Mouse (Mus musculus): ENCODE data around the gene Cadm2.

DNA sequence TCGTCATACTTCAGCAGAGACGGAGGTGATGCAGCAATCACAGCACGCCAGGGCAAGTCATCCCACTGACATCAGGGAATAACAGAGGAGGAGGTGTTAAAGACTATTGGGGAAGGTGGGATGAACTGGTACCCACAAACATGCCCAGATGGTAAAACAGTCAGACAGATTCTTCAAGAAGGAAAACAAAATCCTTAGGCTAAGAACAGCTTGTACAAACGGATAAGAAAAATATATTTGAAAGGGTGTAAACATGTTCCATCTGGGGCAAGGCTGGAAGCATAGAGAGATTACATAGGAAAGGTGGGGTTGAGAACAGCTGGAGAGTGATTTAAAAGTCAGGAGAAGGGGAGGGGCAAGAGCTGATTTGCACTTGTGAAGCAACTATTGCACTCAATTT is 619.0 kb downstream of the Cadm2 start:
- TF ChIP-seq POLR2A (IDR thresholded peaks at IDR 0.05; ENCODE audit: borderline replicate concordance, extremely low read depth, low read depth, low read length): no peak
- TF ChIP-seq CTCF (IDR thresholded peaks at IDR 0.05; ENCODE audit: insufficient read depth, low read length): no peak

Measured in lung, adult 2 months (tissue).